Mouse (Mus musculus) G1E-ER4 (cell line): ENCODE measurements around the gene Svep1. TPM values are rescaled to one million over a fixed set of nuclear protein-coding genes. Genes with fewer than 3 reads are reported as not detected.

Source experiments
- GATA1 ChIP-seq: IDR thresholded peaks from one replicate; pipeline ENCODE4 v1.8.0; 2012; ENCODE audit warnings: low read length, inconsistent platforms
- polyA plus RNA-seq: library from polyadenylated mRNA; stranded (reverse); fragments of >175 nt; gene quantifications from 2 replicates; pipeline ENCODE4 v1.2.3, GENCODE M21; 2012

Svep1 gene
- polyA plus RNA-seq, 1 experiment = not detected

DNA sequence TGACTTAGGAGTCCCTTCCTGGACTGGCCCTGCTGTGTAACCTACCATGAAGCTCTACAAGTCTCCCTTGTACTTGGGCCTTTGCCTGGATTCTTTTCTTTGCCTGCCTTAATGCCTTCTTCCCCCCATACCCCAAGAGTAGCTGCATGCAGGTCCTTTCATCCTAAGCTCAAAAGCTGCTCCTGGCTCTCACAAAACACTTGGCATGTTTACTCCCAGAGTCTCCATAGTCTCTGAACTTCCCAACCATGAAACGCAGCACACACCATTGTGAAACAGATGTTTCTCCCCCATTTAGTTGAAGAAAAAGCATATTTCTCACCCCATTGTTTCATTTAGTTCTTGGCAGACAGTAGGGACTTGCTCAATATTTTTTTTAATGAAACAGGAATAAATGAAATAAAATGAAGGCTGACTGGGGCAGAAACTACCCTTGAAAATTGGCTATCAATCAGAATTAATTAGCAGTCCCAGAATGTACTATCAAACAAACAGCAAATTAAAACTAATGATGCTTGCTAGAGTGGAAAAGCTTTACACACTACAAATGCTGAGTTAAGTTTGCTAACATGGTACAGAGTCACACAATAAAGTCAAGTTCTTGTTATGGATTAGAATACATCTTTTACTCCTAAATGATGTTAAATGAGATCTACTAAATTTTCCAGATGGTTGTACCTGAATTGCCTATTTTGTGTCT, 72.9 kb downstream of the Svep1 start:
- TF ChIP-seq GATA1 = no peak

DNA sequence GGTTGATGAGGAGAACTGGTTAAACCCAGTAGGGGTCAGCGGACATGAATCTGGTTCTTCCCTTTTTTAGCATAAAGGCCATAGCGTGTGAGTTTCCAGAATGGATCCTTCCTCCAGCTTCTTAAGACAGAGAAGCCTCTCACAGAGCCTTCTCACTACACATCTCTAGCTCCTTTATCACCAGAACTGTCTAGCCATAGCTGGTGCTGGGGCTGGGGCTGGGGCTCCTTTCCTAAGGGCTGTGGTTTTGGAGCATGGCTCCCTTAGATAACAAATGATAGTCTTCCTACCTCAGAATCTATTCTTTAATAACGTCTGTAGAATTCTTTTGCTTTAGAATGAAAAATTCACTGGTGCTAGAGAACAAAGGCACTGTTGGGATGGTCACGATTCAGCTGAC, 76.8 kb downstream of the Svep1 start:
- TF ChIP-seq GATA1 = no peak

DNA sequence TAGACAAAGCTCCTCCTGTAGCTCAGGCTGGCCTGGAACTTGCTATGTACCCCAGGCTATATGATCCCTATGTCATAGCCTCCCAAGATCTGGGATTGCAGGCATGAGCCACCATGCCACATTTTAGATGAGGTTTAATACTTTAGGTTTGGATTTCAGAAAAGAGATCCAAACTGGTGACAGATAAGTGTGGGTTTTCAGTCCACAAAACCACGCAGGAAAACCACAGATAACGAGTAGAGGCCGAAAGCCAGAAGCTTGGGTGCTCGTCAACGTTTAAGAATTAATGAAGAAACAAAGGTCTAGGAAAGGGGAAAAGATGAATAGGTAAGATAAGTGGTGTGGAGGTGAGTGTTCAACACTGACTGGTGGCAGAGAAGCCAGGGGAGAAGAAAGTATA, 79.6 kb downstream of the Svep1 start:
- TF ChIP-seq GATA1 = no peak

DNA sequence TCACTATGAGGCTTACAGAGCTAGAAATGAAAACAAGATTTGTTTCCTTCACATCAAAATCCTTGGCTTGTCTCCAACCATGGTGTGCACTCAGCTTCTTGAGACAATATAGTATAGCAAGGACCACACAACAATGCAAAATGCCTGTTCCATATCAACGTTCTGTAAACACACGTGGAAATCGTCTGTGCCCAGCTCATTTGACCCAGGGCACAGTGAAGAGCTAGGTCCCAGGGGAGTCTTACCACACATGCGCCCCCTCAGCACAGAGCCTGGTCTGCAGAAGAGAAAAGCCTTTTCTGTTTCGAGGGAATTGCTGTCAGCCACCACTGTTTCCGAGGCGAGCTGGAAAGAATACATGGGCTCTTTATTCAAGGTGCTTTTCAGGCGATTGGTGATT, 91.2 kb downstream of the Svep1 start:
- TF ChIP-seq GATA1 = no peak

DNA sequence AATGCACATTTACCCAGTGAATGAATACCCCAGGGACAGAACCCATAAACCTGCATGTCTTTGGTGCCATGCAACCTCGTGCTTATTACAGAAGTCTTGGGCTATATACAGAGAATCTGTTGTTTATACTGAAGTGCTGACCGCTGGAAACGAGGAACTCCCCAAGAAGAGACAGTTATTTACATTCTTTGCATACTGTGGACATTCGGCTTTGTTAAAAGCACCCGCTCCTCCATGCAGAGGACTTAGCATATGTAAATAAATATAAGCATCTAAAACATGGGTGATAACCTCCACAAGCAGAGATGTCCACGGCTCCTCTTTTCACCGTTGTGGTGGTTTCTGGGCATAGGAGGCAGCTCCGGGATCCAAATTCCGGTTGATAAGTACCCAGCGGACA, 95.7 kb downstream of the Svep1 start:
- TF ChIP-seq GATA1 = no peak

DNA sequence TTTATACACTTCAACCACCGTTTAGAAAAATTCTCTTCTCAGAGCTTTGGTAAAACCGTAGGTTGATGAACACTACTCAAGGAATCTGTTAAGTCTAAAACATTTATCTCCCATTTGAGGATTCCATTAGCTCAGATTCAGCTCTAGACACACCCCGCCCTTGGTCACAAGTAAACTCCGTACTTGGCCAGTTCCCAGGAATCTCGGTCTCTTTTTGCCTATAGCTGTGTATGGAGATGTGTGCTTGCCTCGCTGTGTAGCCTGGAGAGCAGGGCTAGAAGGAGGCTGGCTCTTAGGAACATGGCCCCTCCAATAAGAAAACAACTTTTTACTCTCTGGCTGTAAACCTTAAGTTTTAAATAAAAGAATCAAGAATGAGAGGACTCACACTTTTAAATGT, 96.9 kb downstream of the Svep1 start:
- TF ChIP-seq GATA1 = no peak

DNA sequence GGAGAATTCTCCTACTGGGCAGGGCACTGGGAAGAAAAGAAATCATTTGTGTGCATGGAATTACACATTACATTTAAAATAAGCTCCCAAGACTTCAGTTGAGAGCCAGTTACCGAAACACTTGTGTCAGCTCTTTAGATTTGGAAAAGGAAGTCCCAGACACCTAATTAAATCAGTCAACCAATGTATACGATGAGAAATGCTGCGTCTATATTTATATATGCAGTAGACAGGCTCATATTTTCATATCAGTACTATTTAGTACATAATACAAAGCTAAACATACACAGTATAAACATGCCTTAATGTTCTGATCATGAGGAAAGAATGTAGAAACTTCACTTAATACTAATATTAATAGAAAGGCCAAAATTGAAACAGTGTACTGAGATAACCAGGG, 98.3 kb downstream of the Svep1 start:
- TF ChIP-seq GATA1 = no peak

DNA sequence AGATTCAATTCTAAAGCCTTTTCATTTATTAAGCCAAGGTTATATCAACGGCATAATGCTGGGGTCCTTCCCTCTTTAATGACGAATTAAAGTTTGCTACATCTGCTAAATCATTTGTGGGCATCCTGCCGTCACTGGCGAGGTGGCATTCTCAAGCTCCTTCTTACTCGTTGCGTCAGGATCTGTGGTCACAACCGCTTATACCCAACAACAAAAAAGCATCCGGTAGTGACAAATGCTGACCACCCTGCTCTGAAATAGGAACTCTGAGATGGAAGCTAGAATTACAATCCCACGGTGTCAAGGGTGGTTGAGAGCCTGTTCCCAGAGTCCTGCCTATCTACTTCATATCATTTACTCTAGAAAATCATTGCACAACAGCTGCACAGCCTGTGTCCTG, 108.9 kb downstream of the Svep1 start:
- TF ChIP-seq GATA1 = no peak

DNA sequence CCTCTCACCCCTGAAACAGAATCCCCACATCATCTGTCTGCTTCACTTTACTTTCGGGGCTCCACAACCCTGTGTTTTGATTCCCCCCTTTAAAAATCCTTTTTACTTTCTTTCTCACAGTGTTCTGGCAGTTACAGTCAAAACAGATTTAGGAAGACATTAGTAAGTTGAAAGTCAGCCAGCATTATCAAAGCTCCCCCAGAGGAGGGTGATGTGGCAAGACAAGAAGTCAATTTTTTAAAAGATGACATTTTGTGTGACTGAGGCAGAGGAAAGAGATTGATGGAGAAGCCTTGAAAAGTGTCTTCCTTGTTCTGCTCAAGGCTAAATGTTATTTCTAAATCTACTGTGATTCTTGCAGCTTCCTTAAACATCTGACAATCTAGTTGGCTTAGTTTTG, 119.9 kb downstream of the Svep1 start:
- TF ChIP-seq GATA1 = no peak

DNA sequence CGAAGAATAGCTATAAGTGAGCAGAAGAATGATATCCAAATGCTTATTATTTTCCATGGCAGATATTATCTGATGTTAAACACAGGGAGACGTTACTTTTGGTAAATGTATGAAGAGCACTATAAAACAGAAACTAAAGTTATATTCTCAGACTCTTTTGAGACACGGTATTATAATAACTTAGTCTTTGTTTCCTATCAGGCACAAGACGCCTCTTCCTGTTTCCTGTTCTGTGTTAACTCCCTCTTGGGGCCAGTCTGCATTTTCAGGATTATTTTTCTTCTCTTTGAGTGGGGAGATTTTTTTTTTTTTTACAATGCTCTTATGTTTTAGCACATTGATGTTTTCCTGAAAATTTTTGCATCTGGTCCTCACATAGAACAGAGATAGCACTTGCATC, 120.5 kb downstream of the Svep1 start:
- no peak for TF ChIP-seq GATA1

DNA sequence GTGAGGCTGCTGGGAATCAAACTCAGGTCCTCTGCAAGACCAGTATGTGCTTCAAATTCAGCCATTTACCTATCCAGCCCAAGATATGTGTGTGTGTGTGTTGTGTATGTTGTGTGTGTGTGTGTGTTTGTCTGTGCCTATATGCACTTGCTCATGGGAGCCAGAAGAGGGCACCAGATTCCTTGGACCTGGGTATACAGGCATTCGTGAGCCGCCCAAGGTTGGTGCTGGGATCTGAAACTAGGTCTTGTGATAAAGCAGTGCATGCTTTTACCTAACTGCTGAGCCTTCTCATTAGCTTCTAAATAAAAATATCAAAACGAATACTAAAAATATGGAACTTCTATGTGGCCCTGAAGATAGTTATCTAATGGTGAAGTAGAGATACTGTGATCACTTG, 121.3 kb downstream of the Svep1 start:
- TF ChIP-seq GATA1 = no peak

DNA sequence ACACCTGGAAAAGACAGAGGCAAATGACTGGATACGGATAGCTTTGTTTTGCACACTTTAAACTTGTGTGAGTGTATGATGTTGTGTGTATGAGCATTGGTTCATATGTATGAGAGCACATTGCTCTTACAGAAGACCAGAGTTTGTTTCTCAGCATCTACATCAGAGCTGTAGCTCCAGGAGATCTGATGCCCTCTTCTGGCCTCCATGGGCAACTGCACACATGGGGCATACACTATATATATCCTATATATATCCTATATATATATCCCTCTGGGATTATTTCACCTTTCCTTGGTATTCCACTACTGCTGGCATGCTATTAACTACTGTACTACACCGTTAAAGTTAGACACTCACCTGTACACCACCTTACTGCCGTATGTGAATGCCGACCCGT, 122.5 kb downstream of the Svep1 start:
- TF ChIP-seq GATA1 = no peak

DNA sequence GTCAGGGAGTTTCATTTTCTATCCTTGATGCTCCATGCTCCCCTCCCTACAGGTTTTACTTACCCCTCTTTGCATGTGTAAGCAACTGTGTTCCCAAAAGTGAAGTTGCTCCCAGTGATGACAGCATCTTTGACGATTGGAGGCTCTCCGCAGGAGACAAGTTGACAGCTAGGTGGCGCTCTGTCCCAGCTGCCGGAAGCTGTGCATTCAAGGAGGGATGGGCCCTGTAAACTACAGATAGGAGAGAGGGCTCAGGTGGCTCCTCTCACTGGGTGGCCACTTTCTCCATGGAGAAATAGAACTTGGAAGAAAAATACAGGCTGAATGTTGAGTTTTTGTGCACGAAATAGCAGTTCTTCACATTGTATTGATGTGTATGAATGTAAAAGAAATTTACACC, 124.1 kb downstream of the Svep1 start:
- no peak for TF ChIP-seq GATA1

DNA sequence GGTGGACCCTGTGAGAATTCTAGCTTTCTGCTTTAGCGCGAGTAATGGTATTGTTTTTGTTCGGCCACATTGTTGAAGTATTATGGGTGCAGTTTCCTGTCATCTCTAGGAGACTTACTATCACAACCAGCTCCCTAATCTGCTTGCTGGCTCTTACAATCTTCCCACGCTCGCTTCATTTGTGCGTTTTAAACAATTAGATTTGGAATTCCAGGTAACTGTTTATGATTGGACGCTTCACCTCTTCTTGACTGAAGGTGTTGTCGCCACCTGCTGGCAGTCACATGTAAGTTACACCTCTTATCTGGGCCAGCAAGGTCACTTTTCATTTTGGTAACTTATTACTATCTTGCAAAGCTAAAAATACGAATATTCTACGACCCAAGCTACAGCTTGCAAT, 127.0 kb downstream of the Svep1 start:
- no peak for TF ChIP-seq GATA1

DNA sequence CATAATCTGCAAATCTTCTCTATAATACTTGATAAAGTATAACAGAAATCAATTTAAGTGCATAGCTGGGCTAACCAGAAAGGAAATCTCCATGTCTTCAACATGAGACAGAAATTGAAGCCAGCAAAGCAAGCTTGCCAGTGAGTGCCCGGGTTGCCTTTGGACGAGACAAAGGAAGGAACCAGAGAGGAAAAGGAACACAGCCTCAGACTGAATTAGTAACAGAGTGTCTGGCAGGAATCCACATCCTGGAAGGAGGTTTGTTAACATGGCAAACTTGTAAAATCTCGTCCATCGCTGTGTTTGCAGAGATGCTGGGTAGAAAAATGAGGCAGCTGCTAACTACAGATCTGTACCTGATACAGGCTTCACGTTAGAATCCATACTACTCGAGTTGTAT, 128.7 kb downstream of the Svep1 start:
- no peak for TF ChIP-seq GATA1

DNA sequence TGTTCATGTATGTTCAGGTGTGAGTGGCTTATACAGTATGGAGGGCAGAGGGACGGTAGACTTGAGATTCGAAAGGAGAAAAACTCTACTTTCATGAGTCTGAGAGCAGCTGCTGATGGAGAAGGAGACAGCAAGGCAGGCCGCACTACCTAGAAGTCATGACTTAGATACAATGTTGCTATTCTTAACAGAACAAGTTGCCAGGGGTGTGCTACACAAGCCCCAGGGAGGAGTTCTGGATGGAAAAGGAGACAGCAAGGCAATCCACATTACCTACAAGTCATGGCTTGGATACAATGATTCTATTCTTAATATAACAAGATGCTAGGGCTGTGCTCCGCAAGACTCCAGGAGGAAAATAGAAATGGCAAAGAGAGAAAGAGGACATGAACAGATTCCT, 129.1 kb downstream of the Svep1 start:
- no peak for TF ChIP-seq GATA1

DNA sequence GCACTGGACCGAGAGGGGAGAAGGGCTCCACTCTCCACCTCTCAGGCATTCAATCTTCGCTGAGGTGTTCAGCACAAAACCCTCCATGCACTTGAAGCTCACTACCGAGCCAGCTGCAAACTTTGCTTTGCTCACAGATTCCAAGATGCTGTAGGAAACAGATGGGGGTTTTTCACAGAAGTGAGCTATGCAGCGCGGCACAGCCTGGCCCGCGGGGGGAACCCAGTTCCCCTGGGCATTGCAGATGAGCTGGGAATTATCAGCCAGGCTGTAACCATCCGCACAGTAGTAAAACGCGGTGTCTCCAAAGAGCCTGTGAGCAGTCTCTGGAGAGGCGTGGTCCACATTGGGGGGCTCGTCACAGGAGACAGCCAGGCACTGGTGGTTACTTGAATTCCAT, 133.8 kb downstream of the Svep1 start:
- TF ChIP-seq GATA1 = no peak

DNA sequence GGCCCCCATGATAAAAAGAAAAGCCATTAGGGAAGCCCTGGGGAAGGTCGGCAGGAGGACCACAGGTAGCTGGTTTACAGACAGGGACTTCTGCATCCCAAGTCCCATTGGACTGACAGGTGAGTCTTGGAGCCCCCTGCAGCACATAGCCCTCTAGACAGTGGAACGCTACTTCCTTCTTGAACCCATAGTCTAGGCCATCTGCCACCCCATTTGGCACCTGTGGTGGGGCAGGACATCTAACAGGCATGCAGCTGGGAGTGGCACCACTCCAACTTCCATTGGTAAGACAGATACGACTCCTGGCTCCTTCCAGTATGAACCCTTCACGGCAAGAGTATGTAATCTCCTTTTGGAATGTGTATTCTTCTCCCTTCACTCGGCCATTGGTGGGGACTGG, 137.8 kb downstream of the Svep1 start:
- TF ChIP-seq GATA1 = no peak
